Mouse (Mus musculus) kidney, postnatal 0 days (tissue): Measurements from ENCODE around the gene B4gat1. TPM values are rescaled to one million over a fixed set of nuclear protein-coding genes. Genes with fewer than 3 reads are reported as not detected.
A peak's percentile ranks its signal among the peaks of the same experiment; 100 is the strongest.

Experiments used
- ATAC-seq: fragments of 200-750 bp; cut with Nextera tagmentation; replicated peaks from 2 replicates; pipeline ENCODE4 v1.8.0; 2017; ENCODE audit warnings: low read depth, moderate number of reproducible peaks, moderate TSS enrichment, moderate library complexity; ENCODE audit not compliant: low FRiP score
- DNase-seq: peaks from one replicate; pipeline ENCODE4 v3.0.0-alpha.2; 2016; ENCODE audit warnings: low spot score
- H3K27ac ChIP-seq: fragments of 300-500 bp; sonication (generic); 2 replicates; pipeline ENCODE4 v1.5.1; 2014; ENCODE audit warnings: mild to moderate bottlenecking
- H3K27me3 ChIP-seq: fragments of 300-500 bp; sonication (generic); 2 replicates; pipeline ENCODE4 v1.6.1; 2014; ENCODE audit warnings: low read length, mixed read lengths; ENCODE audit not compliant: insufficient read depth
- H3K36me3 ChIP-seq: fragments of 300-500 bp; sonication (generic); 2 replicates; pipeline ENCODE4 v1.6.1; 2014; ENCODE audit warnings: low read length, mixed read lengths; ENCODE audit not compliant: insufficient read depth
- H3K4me1 ChIP-seq: fragments of 300-500 bp; sonication (generic); replicated peaks from 2 replicates; pipeline ENCODE4 v1.6.1; 2014; ENCODE audit warnings: antibody characterized with exemption, low read length, mixed read lengths; ENCODE audit not compliant: insufficient read depth
- H3K4me2 ChIP-seq: fragments of 300-500 bp; sonication (generic); 2 replicates; pipeline ENCODE4 v1.6.1; 2014; ENCODE audit warnings: mild to moderate bottlenecking, low read length, moderate library complexity, mixed read lengths
- H3K4me3 ChIP-seq: fragments of 300-500 bp; sonication (generic); replicated peaks from 2 replicates; pipeline ENCODE4 v1.5.1; 2014; ENCODE audit warnings: low read depth, low read length
- H3K9ac ChIP-seq: fragments of 300-500 bp; sonication (generic); 2 replicates; pipeline ENCODE4 v1.6.1; 2014; ENCODE audit warnings: low read depth, low read length
- H3K9me3 ChIP-seq: fragments of 300-500 bp; sonication (generic); replicated peaks from 2 replicates; pipeline ENCODE4 v1.6.1; 2016; ENCODE audit warnings: low read length, inconsistent platforms, mixed read lengths
- CTCF ChIP-seq: IDR thresholded peaks from 2 replicates; pipeline ENCODE4 v1.5.1; 2016; ENCODE audit warnings: antibody characterized with exemption, low read depth, mild to moderate bottlenecking, moderate library complexity
- WGBS: fragments of 180-500 bp; shearing (Covaris S2); extraction: QIAGEN DNeasy Blood & Tissue Kit; methylation state at CpG from one replicate; pipeline ENCODE4 v1.1.7; 2014; 5-methylcytosine and 5-hydroxymethylcytosine counted together
- polyA plus RNA-seq: library from polyadenylated mRNA; unstranded; fragments of >200 nt; fragmentation: Nextera tagmentation; extraction: Ambion mirVana; gene quantifications from 2 replicates; pipeline ENCODE4 v1.2.1, GENCODE M21; 2015

B4gat1 gene
- polyA plus RNA-seq, 1 experiment from 2014 or later = 57.1 TPM

- no peak for DNase-seq
- Histone ChIP-seq H3K9me3 (no peaks in the 10 kb centered on the region), H3K27ac (no peak overlapping the region), H3K4me2 (peak overlapping the region; percentile 86), H3K4me3 (no peak overlapping the region), H3K36me3 (no peaks in the 10 kb centered on the region), H3K4me1 (peaks cover 27% of the 10 kb centered on the region), H3K27me3 (no peaks in the 10 kb centered on the region), H3K9ac (no peak overlapping the region)
- no peak for ATAC-seq
- WGBS = 74% methylated on average over 5 of the region's 5 CpGs
- no peak for TF ChIP-seq CTCF
Observed at GRCm38 (mm10) chr19:5069486-5069885, 30.9 kb downstream of the B4gat1 start.

GRCm38 (mm10) chr19:5069978-5070377 is 31.4 kb downstream of the B4gat1 start:
- Histone ChIP-seq H3K9me3 (no peaks in the 10 kb centered on the region), H3K4me1 (peaks cover 27% of the 10 kb centered on the region), H3K27me3 (no peaks in the 10 kb centered on the region), H3K9ac (no peak overlapping the region), H3K36me3 (no peaks in the 10 kb centered on the region), H3K4me3 (0 out of 2 replicates have a peak overlapping the region, but pooled peaks have one; percentile 7), H3K4me2 (peak overlapping the region; percentile 86), H3K27ac (no peak overlapping the region)
- ATAC-seq = no peak
- 72% methylated on average over 7 of the region's 7 CpGs for WGBS
- no peak for TF ChIP-seq CTCF
- DNase-seq = no peak

DNA sequence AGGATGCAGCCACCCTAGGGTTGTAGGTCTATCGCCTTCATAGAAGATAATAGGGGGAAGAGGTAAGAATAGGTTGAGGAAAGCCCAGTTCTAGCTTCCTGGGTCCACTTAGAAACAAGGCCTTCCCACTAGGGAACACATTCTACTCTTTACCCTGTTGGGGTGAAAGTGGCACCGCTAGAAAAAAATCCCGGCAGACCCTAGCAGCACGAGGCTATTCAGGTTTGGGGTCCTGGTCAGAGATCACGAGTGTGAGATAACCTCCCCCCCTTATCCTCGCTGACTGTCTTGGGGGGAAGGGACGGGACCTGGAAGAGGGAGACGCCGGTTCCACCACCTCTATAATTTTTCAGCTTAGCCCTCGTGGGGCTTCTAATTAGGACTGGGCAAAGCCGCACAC is 32.5 kb downstream of the B4gat1 start:
- ATAC-seq (no peak), DNase-seq (no peak)
- Histone ChIP-seq H3K4me2 (peak overlapping the region; percentile 86), H3K4me3 (peak overlapping the region; percentile 49), H3K36me3 (no peaks in the 10 kb centered on the region), H3K4me1 (peaks cover 25% of the 10 kb centered on the region), H3K9me3 (no peaks in the 10 kb centered on the region), H3K27ac (peak overlapping the region; percentile 76; the same call in 1 of the 2 replicates), H3K9ac (peak overlapping the region; percentile 32; the same call in 1 of the 2 replicates), H3K27me3 (no peaks in the 10 kb centered on the region)
- WGBS = 17% methylated on average over 11 of the region's 11 CpGs
- TF ChIP-seq CTCF = no peak

DNA sequence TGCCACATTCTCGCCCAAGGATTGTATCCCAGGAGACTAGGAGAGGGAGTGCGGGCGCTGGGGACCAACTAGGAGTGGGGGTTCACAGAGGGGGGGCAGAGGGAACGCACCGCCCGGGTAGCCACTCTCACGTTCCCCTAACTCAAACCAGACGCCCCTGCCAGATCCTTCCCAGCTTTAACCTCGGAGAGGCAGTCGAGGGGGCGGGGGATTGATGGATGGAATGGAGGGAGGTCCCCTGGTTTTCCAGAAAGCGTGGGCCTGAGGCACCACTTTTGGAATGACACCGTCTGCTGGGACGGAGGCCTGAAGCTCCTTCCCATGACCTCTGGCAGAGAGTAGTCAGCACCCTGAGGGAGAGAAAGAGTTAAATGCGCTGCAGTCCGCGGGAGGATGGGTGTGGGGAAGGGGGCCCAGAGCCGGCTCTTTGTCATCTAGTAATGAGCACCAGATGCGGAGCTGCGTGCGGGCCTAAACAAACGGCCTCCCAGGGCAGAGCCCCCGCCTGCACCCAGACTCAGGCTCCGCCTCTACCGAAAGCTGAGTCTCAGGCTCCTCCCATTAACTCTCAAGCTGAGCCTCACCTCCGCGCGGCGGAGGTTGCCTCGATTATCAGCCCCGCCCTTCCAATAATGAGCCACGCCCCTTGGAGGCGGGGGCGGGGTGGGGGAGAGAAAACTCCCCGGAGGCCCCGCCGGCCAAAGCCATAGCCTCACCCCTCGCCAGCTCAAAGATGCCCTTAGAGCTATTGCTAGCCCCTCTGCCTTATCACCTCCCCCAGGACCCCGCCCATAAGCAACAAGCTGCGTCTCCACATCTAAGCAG is 33.1 kb downstream of the B4gat1 start:
- peak; percentile 94 for DNase-seq
- 1% methylated on average over 39 of the region's 40 CpGs for WGBS
- Histone ChIP-seq H3K4me3 (peak overlapping the region; percentile 49), H3K9ac (peak overlapping the region; percentile 32; the same call in 1 of the 2 replicates), H3K27ac (peak overlapping the region; percentile 76; the same call in 1 of the 2 replicates), H3K4me1 (peaks cover 24% of the 10 kb centered on the region), H3K9me3 (no peaks in the 10 kb centered on the region), H3K36me3 (no peaks in the 10 kb centered on the region), H3K4me2 (peak overlapping the region; percentile 86), H3K27me3 (no peaks in the 10 kb centered on the region)
- TF ChIP-seq CTCF = no peak
- ATAC-seq = peak; percentile 72

- Histone ChIP-seq H3K4me1 (peaks cover 17% of the 10 kb centered on the region), H3K4me2 (peak overlapping the region; percentile 86), H3K36me3 (no peaks in the 10 kb centered on the region), H3K27me3 (no peaks in the 10 kb centered on the region), H3K9ac (0 out of 2 replicates have a peak overlapping the region, but pooled peaks have one; percentile 32), H3K4me3 (peak overlapping the region; percentile 49), H3K27ac (peak overlapping the region; percentile 76; the same call in 1 of the 2 replicates), H3K9me3 (no peaks in the 10 kb centered on the region)
- peak; percentile 5; the same call in 1 of the 2 replicates for ATAC-seq
- WGBS = 2% methylated on average over 20 of the region's 20 CpGs
- no peak for TF ChIP-seq CTCF
- DNase-seq = peak; percentile 80
Observed at GRCm38 (mm10) chr19:5072389-5073019, 33.9 kb downstream of the B4gat1 start.

DNA sequence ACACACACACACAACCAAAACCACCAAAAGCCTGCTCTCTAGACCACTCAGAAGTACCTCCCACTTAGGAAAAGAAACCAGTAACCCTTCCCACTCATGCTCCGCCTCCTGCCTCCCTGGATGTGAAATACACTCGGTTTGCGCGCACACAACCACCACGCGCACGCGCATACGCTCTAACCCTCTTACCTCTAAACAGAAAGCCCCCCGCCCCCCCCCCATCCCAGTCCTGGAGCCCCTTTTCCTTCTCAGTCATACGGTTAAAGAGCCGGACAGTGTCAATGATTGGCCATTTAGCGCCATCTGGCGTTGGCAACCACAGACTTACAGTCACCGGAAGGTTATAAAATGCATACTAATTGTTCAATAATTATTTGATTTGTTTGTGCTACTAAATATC is 34.4 kb downstream of the B4gat1 start:
- WGBS = 1% methylated on average over 15 of the region's 15 CpGs
- Histone ChIP-seq H3K9me3 (no peaks in the 10 kb centered on the region), H3K36me3 (no peaks in the 10 kb centered on the region), H3K27ac (no peak overlapping the region), H3K4me1 (peaks cover 12% of the 10 kb centered on the region), H3K27me3 (no peaks in the 10 kb centered on the region), H3K9ac (no peak overlapping the region), H3K4me2 (peak overlapping the region; percentile 86), H3K4me3 (peak overlapping the region; percentile 49; the same call in 1 of the 2 replicates)
- TF ChIP-seq CTCF = peak; percentile 72
- DNase-seq (peak; percentile 85), ATAC-seq (peak; percentile 30; the same call in 1 of the 2 replicates)
